Mouse (Mus musculus): ENCODE data around the gene Pde1b. TPM values are rescaled to one million over a fixed set of nuclear protein-coding genes. Genes with fewer than 3 reads are reported as not detected.

Gene Pde1b
- polyA plus RNA-seq, 1 experiment = 3.4 TPM

GRCm38 (mm10) chr15:103522458-103523099 is 19.7 kb downstream of the Pde1b start:
- TF ChIP-seq CTCF (IDR thresholded peaks at IDR 0.05; ENCODE audit: borderline replicate concordance, insufficient read depth, low read length) = no peak
- TF ChIP-seq POLR2A (IDR thresholded peaks at IDR 0.05; ENCODE audit: low read depth, low read length) = no peak
- peaks cover 9% of the 10 kb centered on the region; the same call in 1 of the 2 replicates for H3K4me1 ChIP-seq (ENCODE audit: control insufficient read depth, insufficient read depth, low read length)
- no peak overlapping the region for H3K4me3 ChIP-seq (ENCODE audit: insufficient read depth, low read length)
- no peak overlapping the region for H3K27ac ChIP-seq (ENCODE audit: insufficient read depth, low read length)

- H3K4me1 ChIP-seq (ENCODE audit: control insufficient read depth, insufficient read depth, low read length) = peaks cover 9% of the 10 kb centered on the region; the same call in 1 of the 2 replicates
- no peak overlapping the region for H3K27ac ChIP-seq (ENCODE audit: insufficient read depth, low read length)
- H3K4me3 ChIP-seq (ENCODE audit: insufficient read depth, low read length) = no peak overlapping the region
- TF ChIP-seq POLR2A (IDR thresholded peaks at IDR 0.05; ENCODE audit: low read depth, low read length) = no peak
- TF ChIP-seq CTCF (IDR thresholded peaks at IDR 0.05; ENCODE audit: borderline replicate concordance, insufficient read depth, low read length) = no peak
These were observed 20.3 kb downstream of the Pde1b start for GRCm38 (mm10) chr15:103523156-103523555.

- Histone ChIP-seq H3K4me1 (ENCODE audit: control insufficient read depth, insufficient read depth, low read length) (no peaks in the 10 kb centered on the region), H3K4me3 (ENCODE audit: insufficient read depth, low read length) (no peak overlapping the region), H3K27ac (ENCODE audit: insufficient read depth, low read length) (no peak overlapping the region)
- TF ChIP-seq CTCF (IDR thresholded peaks at IDR 0.05; ENCODE audit: borderline replicate concordance, insufficient read depth, low read length) (peak; percentile 87), POLR2A (IDR thresholded peaks at IDR 0.05; ENCODE audit: low read depth, low read length) (no peak)
These were observed 27.5 kb downstream of the Pde1b start for GRCm38 (mm10) chr15:103530372-103530771.

- H3K27ac ChIP-seq (ENCODE audit: insufficient read depth, low read length) = no peak overlapping the region
- H3K4me3 ChIP-seq (ENCODE audit: insufficient read depth, low read length) = no peak overlapping the region
- H3K4me1 ChIP-seq (ENCODE audit: control insufficient read depth, insufficient read depth, low read length) = no peaks in the 10 kb centered on the region; the same call in 1 of the 2 replicates
- TF ChIP-seq CTCF (IDR thresholded peaks at IDR 0.05; ENCODE audit: borderline replicate concordance, insufficient read depth, low read length) (no peak), POLR2A (IDR thresholded peaks at IDR 0.05; ENCODE audit: low read depth, low read length) (no peak)
These were observed 31.3 kb downstream of the Pde1b start for GRCm38 (mm10) chr15:103534054-103534620.

GRCm38 (mm10) chr15:103535030-103535429 is 32.2 kb downstream of the Pde1b start:
- Histone ChIP-seq H3K4me1 (ENCODE audit: control insufficient read depth, insufficient read depth, low read length) (no peaks in the 10 kb centered on the region; the same call in 1 of the 2 replicates), H3K4me3 (ENCODE audit: insufficient read depth, low read length) (no peak overlapping the region), H3K27ac (ENCODE audit: insufficient read depth, low read length) (no peak overlapping the region)
- TF ChIP-seq CTCF (IDR thresholded peaks at IDR 0.05; ENCODE audit: borderline replicate concordance, insufficient read depth, low read length) (no peak), POLR2A (IDR thresholded peaks at IDR 0.05; ENCODE audit: low read depth, low read length) (no peak)

- H3K27ac ChIP-seq (ENCODE audit: insufficient read depth, low read length) = no peak overlapping the region
- H3K4me3 ChIP-seq (ENCODE audit: insufficient read depth, low read length) = no peak overlapping the region
- TF ChIP-seq POLR2A (IDR thresholded peaks at IDR 0.05; ENCODE audit: low read depth, low read length) = no peak
- no peak for TF ChIP-seq CTCF (IDR thresholded peaks at IDR 0.05; ENCODE audit: borderline replicate concordance, insufficient read depth, low read length)
- no peaks in the 10 kb centered on the region; the same call in 1 of the 2 replicates for H3K4me1 ChIP-seq (ENCODE audit: control insufficient read depth, insufficient read depth, low read length)
These were observed 33.0 kb downstream of the Pde1b start for GRCm38 (mm10) chr15:103535786-103536185.

- Histone ChIP-seq H3K27ac (ENCODE audit: insufficient read depth, low read length) (no peak overlapping the region), H3K4me3 (ENCODE audit: insufficient read depth, low read length) (no peak overlapping the region), H3K4me1 (ENCODE audit: control insufficient read depth, insufficient read depth, low read length) (no peaks in the 10 kb centered on the region; the same call in 1 of the 2 replicates)
- TF ChIP-seq CTCF (IDR thresholded peaks at IDR 0.05; ENCODE audit: borderline replicate concordance, insufficient read depth, low read length) = no peak
- TF ChIP-seq POLR2A (IDR thresholded peaks at IDR 0.05; ENCODE audit: low read depth, low read length) = no peak
These were observed 33.6 kb downstream of the Pde1b start for GRCm38 (mm10) chr15:103536456-103536855.

- Histone ChIP-seq H3K4me1 (ENCODE audit: control insufficient read depth, insufficient read depth, low read length) (no peaks in the 10 kb centered on the region; the same call in 1 of the 2 replicates), H3K27ac (ENCODE audit: insufficient read depth, low read length) (no peak overlapping the region), H3K4me3 (ENCODE audit: insufficient read depth, low read length) (peak overlapping the region; percentile 37)
- TF ChIP-seq POLR2A (IDR thresholded peaks at IDR 0.05; ENCODE audit: low read depth, low read length) = no peak
- no peak for TF ChIP-seq CTCF (IDR thresholded peaks at IDR 0.05; ENCODE audit: borderline replicate concordance, insufficient read depth, low read length)
These were observed 34.4 kb downstream of the Pde1b start for GRCm38 (mm10) chr15:103537011-103537821.

GRCm38 (mm10) chr15:103537822-103538213 is 35.0 kb downstream of the Pde1b start, which contains the start of gene Ppp1r1a:
Ppp1r1a (minus strand) TSS chr15:103538003.
- H3K4me3 ChIP-seq (ENCODE audit: insufficient read depth, low read length) = peak within 1 kb of the TSS; percentile 37
- H3K4me1 ChIP-seq (ENCODE audit: control insufficient read depth, insufficient read depth, low read length) = no peaks in the 10 kb centered on the region; the same call in 1 of the 2 replicates

More at GRCm38 (mm10) chr15:103537822-103538213, 35.0 kb downstream of the Pde1b start, which contains the start of gene Ppp1r1a:
- H3K27ac ChIP-seq (ENCODE audit: insufficient read depth, low read length) = no peak within 1 kb of the TSS
- TF ChIP-seq CTCF (IDR thresholded peaks at IDR 0.05; ENCODE audit: borderline replicate concordance, insufficient read depth, low read length) (no peak), POLR2A (IDR thresholded peaks at IDR 0.05; ENCODE audit: low read depth, low read length) (no peak)
